Mouse (Mus musculus) spleen, adult 2 months (tissue): ENCODE results near the gene Gm45208.
A peak's percentile ranks its signal among the peaks of the same experiment; 100 is the strongest.

Experiments
- CTCF ChIP-seq: fragments of 200-500 bp; IDR thresholded peaks from 2 replicates; pipeline ENCODE4 v1.5.1; 2011; ENCODE audit warnings: mild to moderate bottlenecking, inconsistent platforms; ENCODE audit not compliant: insufficient read depth, insufficient read length, insufficient replicate concordance; ENCODE audit errors: extremely low read depth
- POLR2A ChIP-seq: fragments of 200-500 bp; IDR thresholded peaks from 2 replicates; pipeline ENCODE4 v1.6.1; 2011; ENCODE audit warnings: low read depth, low read length, inconsistent platforms

GRCm38 (mm10) chrX:7762137-7762920, 40.3 kb downstream of the Gm45208 start, which contains the start of gene Tfe3:
- TF ChIP-seq CTCF (no peak), POLR2A (peak; percentile 51)
